Mouse (Mus musculus) adrenal gland, adult 18-20 months (tissue): ENCODE results near the gene Tex52. TPM values are rescaled to one million over a fixed set of nuclear protein-coding genes. Genes with fewer than 3 reads are reported as not detected.
A peak's percentile ranks its signal among the peaks of the same experiment; 100 is the strongest.

Experiments
- DNase-seq, 2 experiments: peaks; one replicate each; pipeline ENCODE4 v3.0.0; 2021 to 2022; ENCODE audit warnings: low spot score in 2 of 2
- long read RNA-seq, 2 experiments: library from polyadenylated mRNA; stranded (forward); transcript quantifications; one replicate each; pipeline ENCODE4 v2.0.0; 2021
- total RNA-seq, 2 experiments: library from RNA; stranded (reverse); gene quantifications; 1 replicate in 1 of 2; 2 replicates in 1 of 2; pipeline ENCODE4 v1.2.3; 2021

The Tex52 gene
- total RNA-seq = not detected
- long read RNA-seq, experiment 1 = 0 reads
- long read RNA-seq, experiment 2 = 0 reads

DNA sequence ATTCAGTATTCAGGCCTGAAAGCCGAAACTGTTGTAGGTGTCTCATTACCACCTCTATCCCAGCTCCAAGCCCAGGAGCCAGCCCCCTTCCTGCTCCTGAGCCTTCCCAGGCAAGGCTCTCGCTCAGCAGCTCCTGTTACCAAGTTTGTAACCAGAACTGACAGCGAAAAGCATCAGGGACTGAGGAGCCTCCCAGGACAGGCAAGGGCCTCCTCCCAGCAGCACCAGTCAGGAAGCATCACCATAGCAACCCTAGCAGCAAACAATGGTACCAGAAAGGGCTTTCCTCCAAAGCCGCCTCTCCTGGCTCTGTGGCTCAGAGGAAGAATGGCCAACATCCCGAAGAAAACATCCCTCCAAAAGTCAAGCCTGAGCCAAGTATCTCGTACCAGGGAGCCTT lies at the start of gene Tex52, which contains the start of gene Gm44596:
Tex52 (plus strand) TSS at position 265 of the 400 bp plus-strand sequence.
Gm44596 (plus strand) TSS at position 312 of the 400 bp plus-strand sequence.
- DNase-seq = no peak

GRCm38 (mm10) chr6:128334397-128335124 lies 40.7 kb upstream of the Tex52 start:
- DNase-seq = peak; percentile 51 to 66

- no peak for DNase-seq
Observed at GRCm38 (mm10) chr6:128337467-128337866, 37.8 kb upstream of the Tex52 start.

GRCm38 (mm10) chr6:128338876-128339275 lies 36.4 kb upstream of the Tex52 start:
- no peak for DNase-seq

DNA sequence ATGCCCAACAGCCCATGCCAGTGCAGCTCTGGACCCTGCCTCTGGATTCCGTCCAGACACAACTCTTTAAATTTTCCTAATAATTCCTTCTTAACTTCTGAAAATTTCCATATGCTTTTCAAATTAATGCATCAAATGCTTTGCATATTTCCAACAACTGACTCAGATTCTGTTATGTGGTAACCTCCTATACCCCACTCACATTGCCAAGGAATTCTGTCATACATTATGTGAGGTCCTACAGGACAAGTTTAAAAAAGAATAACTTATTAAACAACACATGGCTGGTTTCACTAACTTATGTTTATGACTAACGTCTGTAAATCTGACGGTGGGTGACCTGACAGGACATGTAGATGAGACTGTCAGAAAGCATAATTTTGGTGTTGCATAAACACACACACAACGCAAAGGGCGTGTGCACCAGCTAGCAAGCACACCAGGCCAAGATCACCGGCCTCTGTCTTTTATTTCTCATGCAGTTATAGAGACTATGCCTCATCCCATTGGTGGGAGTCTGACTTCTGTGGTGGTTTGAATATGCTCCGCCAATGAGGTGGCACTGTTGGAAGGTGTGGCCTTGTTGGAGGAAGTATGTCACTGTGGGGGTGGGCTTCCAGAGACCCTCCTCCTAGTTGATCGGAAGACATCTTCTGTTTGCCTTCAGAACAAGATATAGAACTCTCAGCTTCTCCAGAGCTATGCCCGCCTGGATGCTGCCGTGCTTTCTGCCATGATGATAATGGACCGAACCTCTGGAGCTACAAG lies 33.1 kb upstream of the Tex52 start:
- no peak for DNase-seq

DNA sequence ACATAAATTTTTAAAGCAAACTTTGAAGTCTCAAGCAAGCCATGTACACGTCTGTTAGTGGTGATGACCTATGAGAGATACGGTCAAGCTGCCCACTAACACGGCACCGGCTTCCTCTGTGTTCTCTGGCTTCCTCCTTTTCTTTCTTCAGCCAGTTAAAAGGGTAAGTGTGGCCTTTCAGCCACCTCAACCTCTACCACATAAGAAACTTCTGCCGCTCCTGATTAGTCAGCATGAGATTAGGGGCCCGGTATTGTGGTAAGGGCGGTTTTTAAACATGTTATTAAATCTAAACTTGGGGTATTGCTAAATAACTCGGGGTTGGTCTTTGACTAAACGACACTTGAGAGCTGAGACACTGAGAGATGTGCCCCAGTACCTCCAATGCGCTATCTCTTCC lies 29.6 kb upstream of the Tex52 start:
- no peak for DNase-seq

DNA sequence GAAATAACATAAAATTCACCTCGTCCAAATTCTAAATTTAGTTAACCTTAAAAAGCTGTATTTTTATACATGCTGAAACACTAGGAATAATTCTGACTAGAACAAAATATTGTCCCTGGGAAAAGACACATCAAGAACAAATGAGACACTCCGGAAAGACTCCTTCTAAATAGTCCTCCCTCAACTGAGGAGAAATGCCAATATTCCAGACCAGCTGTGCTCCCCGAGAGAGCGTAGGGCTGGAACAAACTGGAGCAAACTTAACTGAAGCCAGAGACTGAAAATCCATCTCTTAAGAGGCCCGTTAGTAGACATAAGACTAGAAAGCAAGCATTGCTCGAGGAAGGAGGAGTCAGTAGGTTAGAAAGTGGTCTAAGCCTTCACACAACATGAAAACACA lies 28.5 kb upstream of the Tex52 start:
- DNase-seq = no peak

DNA sequence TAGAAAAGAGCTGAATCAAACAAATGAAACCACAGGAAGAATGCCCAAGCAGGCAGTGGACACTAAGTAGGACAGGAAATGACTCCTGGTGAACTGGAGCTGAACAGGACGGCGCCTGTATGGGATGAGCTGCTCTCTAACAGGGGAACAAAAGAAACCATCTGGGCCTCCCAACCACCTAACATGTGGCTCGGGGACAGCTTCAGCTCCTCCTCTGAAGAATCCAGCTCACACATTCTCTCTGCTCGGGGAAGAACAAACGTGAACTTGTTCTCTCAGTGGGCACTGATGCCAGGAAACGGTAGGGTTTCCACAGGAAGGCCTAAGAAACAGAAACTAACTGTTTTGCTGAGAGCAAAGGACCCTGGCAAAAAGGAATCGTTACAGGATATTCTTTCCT lies 25.5 kb upstream of the Tex52 start:
- DNase-seq = no peak

DNA sequence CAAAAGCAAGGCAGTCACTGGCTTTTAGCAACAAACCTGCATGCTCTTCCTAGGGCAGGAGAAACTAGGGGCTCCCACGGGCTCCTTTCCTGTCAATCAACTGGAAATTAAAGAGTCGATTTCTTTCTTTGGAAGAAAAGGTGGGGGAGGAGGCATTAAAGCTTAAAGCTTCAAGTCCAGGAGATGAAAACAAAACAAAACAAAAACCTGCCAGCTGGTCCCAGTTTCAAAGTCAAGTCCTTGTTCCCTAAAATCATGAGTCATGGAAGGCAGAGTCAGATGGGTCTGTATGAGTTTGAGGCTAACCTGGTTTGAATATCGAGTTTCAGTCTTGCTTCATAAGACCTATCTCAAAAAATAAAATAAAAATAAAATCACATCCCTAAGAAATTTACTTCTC lies 21.1 kb upstream of the Tex52 start:
- no peak for DNase-seq

DNA sequence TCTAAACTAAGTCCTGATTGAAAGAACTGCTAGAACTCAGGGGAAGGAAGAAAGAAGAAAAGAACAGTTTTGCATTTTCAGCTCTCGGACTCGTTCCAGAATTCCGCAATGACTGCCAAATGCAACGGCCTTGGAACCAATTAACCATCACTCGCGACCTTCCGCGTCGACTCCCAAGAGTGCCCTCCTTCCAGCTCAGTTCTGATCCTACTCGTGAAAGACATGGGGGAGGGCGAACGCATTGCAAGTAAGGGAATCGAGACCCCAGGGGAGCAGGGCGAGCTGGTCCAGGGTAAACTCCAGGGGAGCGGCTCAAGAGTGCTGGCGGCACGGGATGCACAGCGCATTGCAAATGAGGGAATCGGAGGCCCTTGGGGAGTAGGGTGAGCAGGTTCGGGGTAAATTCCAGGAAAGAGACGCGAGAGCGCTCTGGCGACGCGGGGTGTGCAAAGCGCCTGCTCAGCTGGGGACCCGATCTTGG lies 20.0 kb upstream of the Tex52 start:
- DNase-seq = peak; percentile 48 to 61

GRCm38 (mm10) chr6:128355726-128356416 lies 19.4 kb upstream of the Tex52 start, which contains the start of gene Tulp3:
Tulp3 (minus strand) TSS chr6:128355851.
- peak; percentile 91 to 92 for DNase-seq

DNA sequence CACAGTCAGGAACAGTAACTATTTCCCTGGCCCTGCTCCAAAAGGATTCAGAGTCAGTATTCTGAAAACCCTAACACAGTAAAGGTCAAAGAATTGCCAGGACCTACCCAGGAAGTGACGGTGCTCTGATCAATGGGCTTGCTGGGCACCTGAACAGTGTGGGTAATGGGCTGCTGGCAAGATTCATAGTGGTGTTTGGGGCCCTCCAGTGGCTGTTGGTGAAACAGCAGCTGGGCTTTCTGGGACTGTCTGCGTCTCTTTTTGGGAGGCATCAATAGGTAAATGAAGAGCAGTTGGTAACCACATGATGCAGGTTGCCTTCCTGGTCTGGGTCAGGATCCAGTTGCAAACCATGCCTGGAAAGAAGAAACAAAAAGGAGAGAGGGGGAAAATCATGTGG lies 16.3 kb upstream of the Tex52 start:
- DNase-seq = peak; percentile 76 to 77

DNA sequence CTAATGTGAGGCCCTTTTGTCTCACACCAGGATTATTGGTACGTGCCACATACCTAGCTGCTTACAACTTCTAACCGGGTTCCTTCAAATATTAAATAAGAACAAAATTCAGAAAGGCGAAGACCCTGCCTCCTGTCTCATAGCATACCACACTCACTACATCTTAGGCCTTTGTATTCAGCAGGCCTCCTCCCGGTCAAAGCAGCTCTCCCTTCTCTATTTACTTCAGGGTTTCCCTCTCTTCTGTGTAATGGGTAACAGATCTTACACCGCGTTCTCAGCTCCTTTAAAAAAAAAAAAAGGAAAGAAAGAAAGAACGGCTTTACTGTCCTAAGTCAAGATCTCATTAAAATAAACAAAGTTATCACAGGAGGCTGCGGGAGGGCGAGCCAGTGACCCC lies 13.4 kb upstream of the Tex52 start:
- no peak for DNase-seq

DNA sequence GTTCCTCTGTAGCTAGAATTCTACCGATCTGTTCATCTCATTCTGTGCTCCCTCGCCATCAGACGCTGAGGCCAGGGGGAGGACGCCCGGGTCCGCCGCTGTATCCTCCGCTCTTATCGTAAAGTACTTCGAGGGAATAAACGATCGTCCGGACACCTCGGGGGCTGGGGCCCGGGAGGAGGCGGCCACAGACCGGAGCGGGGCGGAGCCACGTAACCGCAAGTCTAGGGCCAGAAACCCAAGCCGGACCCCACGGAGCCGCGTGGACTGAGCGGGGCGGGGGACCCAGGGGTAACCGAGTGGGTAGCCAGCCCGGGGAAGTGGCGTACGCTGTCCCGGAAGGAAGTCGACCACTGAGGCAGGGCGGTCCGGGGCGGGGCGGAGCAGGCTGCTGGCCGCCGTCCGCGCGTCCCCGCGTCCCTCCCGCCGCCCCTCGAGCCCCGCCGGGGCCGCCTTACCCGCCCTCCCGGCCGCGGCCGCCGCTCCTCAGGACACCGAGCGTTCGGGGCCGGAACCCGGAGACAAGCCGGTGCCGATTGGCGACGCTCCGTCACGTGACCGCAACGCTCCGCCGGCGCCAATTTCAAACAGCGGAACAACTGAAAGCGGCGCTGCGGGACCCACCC lies 12.8 kb upstream of the Tex52 start, which contains the start of the genes Rhno1 and Foxm1:
Rhno1 (minus strand) TSS at position 531 of the 626 bp plus-strand sequence.
Foxm1 (plus strand) TSS at position 587 of the 626 bp plus-strand sequence.
- DNase-seq = peak; percentile 80 to 85

- no peak for DNase-seq
Observed at GRCm38 (mm10) chr6:128363007-128363825, 12.0 kb upstream of the Tex52 start.

DNA sequence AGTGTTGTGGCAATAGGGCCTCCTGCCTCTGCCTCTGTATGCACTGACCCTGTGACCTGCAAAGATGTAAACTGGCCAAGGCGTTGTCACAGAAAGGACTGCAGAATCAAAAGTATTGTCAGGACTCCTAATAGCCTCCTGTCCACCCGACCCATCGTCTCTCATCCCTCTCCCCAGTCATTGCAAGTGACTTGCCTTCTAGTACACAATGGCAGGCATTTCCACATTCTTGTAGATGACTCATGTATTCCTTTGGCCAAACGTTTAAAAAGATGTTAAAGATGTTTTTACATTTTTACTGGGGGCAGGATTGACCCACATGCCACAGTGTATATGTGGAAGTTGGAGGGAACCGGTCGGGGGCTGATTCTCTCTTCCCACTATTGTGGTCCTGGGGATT lies 10.5 kb upstream of the Tex52 start:
- no peak for DNase-seq

- DNase-seq = no peak
Observed at GRCm38 (mm10) chr6:128366466-128366865, 8.8 kb upstream of the Tex52 start.

DNA sequence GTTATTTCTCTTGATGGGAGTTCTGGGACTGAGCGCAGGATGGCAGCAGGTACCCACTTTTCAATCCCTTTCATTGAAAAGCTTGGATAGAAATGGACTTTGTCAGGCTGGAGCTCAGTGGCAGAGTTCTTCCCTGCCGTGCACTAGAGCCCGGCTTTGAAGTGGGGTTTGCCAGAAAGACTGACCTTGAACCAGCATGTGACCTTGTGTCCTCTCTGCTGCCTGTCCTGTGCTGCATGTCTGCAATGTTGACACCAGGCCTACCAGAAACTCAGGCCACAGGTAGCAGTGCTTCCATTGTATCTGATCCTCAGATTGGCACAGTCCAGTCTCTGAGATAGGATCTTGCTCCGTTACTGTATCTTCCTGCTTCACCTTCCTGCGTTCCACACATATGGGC lies 5.2 kb upstream of the Tex52 start:
- no peak for DNase-seq

GRCm38 (mm10) chr6:128376371-128377085 lies 1.3 kb downstream of the Tex52 start:
- no peak for DNase-seq
